Mouse (Mus musculus) kidney, adult 9 months (tissue): ENCODE data around the gene Map4k3.

Experiments
- DNase-seq: peaks from one replicate; pipeline ENCODE4 v3.0.0; 2022

Gene Map4k3

GRCm38 (mm10) chr17:80729080-80729749, 930 bp upstream of the Map4k3 start:
- no peak for DNase-seq

- DNase-seq, result peak; percentile 64
These were observed 839 bp downstream of the Map4k3 start for GRCm38 (mm10) chr17:80727341-80727951.

GRCm38 (mm10) chr17:80726821-80727220, 1.5 kb downstream of the Map4k3 start:
- DNase-seq, result peak; percentile 71

GRCm38 (mm10) chr17:80723092-80723491, 5.2 kb downstream of the Map4k3 start:
- no peak for DNase-seq

- DNase-seq, result no peak
These were observed 6.6 kb downstream of the Map4k3 start for GRCm38 (mm10) chr17:80721670-80722069.

- DNase-seq, result no peak
These were observed 9.0 kb downstream of the Map4k3 start for GRCm38 (mm10) chr17:80719309-80719708.

- no peak for DNase-seq
These were observed 10.0 kb downstream of the Map4k3 start for GRCm38 (mm10) chr17:80718243-80718642.

- DNase-seq, result no peak
These were observed 14.7 kb downstream of the Map4k3 start for GRCm38 (mm10) chr17:80713588-80713987.

- peak; percentile 30 for DNase-seq
These were observed 18.1 kb downstream of the Map4k3 start for GRCm38 (mm10) chr17:80709921-80710838.

- no peak for DNase-seq
These were observed 19.5 kb downstream of the Map4k3 start for GRCm38 (mm10) chr17:80708803-80709202.

- DNase-seq, result no peak
These were observed 21.1 kb downstream of the Map4k3 start for GRCm38 (mm10) chr17:80707176-80707575.

- no peak for DNase-seq
These were observed 21.7 kb downstream of the Map4k3 start for GRCm38 (mm10) chr17:80706608-80707007.

- DNase-seq, result no peak
These were observed 26.6 kb downstream of the Map4k3 start for GRCm38 (mm10) chr17:80701687-80702086.

- DNase-seq, result no peak
These were observed 29.4 kb downstream of the Map4k3 start for GRCm38 (mm10) chr17:80698930-80699329.

GRCm38 (mm10) chr17:80698191-80698901, 29.9 kb downstream of the Map4k3 start:
- no peak for DNase-seq

- DNase-seq, result no peak
These were observed 31.3 kb downstream of the Map4k3 start for GRCm38 (mm10) chr17:80696956-80697355.

GRCm38 (mm10) chr17:80696210-80696609, 32.1 kb downstream of the Map4k3 start:
- DNase-seq, result no peak

GRCm38 (mm10) chr17:80693707-80694106, 34.6 kb downstream of the Map4k3 start:
- no peak for DNase-seq

- DNase-seq, result no peak
These were observed 36.1 kb downstream of the Map4k3 start for GRCm38 (mm10) chr17:80692183-80692582.

- DNase-seq, result no peak
These were observed 39.6 kb downstream of the Map4k3 start for GRCm38 (mm10) chr17:80688701-80689100.

- DNase-seq, result no peak
These were observed 42.2 kb downstream of the Map4k3 start for GRCm38 (mm10) chr17:80686066-80686465.

GRCm38 (mm10) chr17:80683821-80684576, 44.3 kb downstream of the Map4k3 start:
- DNase-seq, result peak; percentile 75
